Mouse (Mus musculus): ENCODE data around the gene Ube2c.

Gene Ube2c

GRCm38 (mm10) chr2:164769258-164770037 is at the start of gene Ube2c:
Ube2c (plus strand) TSS chr2:164769898.
- in situ Hi-C loops (cut with MboI, MseI) = no loop called here

- in situ Hi-C loops (cut with MboI, MseI) = loop anchor here (5.0 to 10.0 kb wide), 2 partner anchors 298 to 494 kb away; no protein-coding TSS in a partner anchor
These were observed 46.4 kb upstream of the Ube2c start for GRCm38 (mm10) chr2:164723276-164723675.

GRCm38 (mm10) chr2:164725895-164726619 is 43.6 kb upstream of the Ube2c start:
- in situ Hi-C loops (cut with MboI, MseI) = loop anchor here (10.0 kb wide), 1 partner anchor 301 kb away; no protein-coding TSS in a partner anchor

GRCm38 (mm10) chr2:164731719-164732118 is 38.0 kb upstream of the Ube2c start:
- in situ Hi-C loops (cut with MboI, MseI) = no loop called here

- in situ Hi-C loops (cut with MboI, MseI) = no loop called here
These were observed 36.4 kb upstream of the Ube2c start for GRCm38 (mm10) chr2:164733259-164733658.

GRCm38 (mm10) chr2:164734839-164735238 is 34.9 kb upstream of the Ube2c start:
- in situ Hi-C loops (cut with MboI, MseI) = no loop called here

GRCm38 (mm10) chr2:164735446-164735845 is 34.3 kb upstream of the Ube2c start:
- in situ Hi-C loops (cut with MboI, MseI) = no loop called here

- in situ Hi-C loops (cut with MboI, MseI) = no loop called here
These were observed 32.2 kb upstream of the Ube2c start for GRCm38 (mm10) chr2:164737377-164738090.

GRCm38 (mm10) chr2:164739876-164740275 is 29.8 kb upstream of the Ube2c start:
- in situ Hi-C loops (cut with MboI, MseI) = no loop called here

GRCm38 (mm10) chr2:164744987-164745386 is 24.7 kb upstream of the Ube2c start:
- in situ Hi-C loops (cut with MboI, MseI) = no loop called here

- in situ Hi-C loops (cut with MboI, MseI) = no loop called here
These were observed 23.7 kb upstream of the Ube2c start, which contains the start of the genes Wfdc3 and Dnttip1 for GRCm38 (mm10) chr2:164745843-164746479. Wfdc3 (minus strand) TSS chr2:164745931. Dnttip1 (plus strand) TSS chr2:164745983.

GRCm38 (mm10) chr2:164746693-164747092 is 23.0 kb upstream of the Ube2c start:
- in situ Hi-C loops (cut with MboI, MseI) = no loop called here

GRCm38 (mm10) chr2:164748191-164748590 is 21.5 kb upstream of the Ube2c start:
- in situ Hi-C loops (cut with MboI, MseI) = no loop called here

GRCm38 (mm10) chr2:164748991-164749390 is 20.7 kb upstream of the Ube2c start:
- in situ Hi-C loops (cut with MboI, MseI) = no loop called here

GRCm38 (mm10) chr2:164752454-164752853 is 17.2 kb upstream of the Ube2c start:
- in situ Hi-C loops (cut with MboI, MseI) = no loop called here

GRCm38 (mm10) chr2:164754105-164754504 is 15.6 kb upstream of the Ube2c start:
- in situ Hi-C loops (cut with MboI, MseI) = no loop called here

GRCm38 (mm10) chr2:164754800-164755199 is 14.9 kb upstream of the Ube2c start:
- in situ Hi-C loops (cut with MboI, MseI) = no loop called here

- in situ Hi-C loops (cut with MboI, MseI) = no loop called here
These were observed 11.9 kb upstream of the Ube2c start for GRCm38 (mm10) chr2:164757841-164758240.

- in situ Hi-C loops (cut with MboI, MseI) = no loop called here
These were observed 11.0 kb upstream of the Ube2c start for GRCm38 (mm10) chr2:164758692-164759091.

GRCm38 (mm10) chr2:164760059-164760833 is 9.5 kb upstream of the Ube2c start:
- in situ Hi-C loops (cut with MboI, MseI) = no loop called here

- in situ Hi-C loops (cut with MboI, MseI) = no loop called here
These were observed 8.2 kb upstream of the Ube2c start for GRCm38 (mm10) chr2:164761502-164761901.
